Mouse (Mus musculus) cerebellum, adult 9-10 months (tissue): Measurements from ENCODE around the gene Spata25.
"Not testable (repeated sequence)": the region's sequence is repeated elsewhere in the genome, so short reads cannot be mapped to it uniquely, and the experiment has no call there.

Experiments
- DNase-seq: peaks from one replicate; pipeline ENCODE4 v3.0.0; 2022

Gene Spata25

GRCm38 (mm10) chr2:164804533-164805331 is 23.6 kb downstream of the Spata25 start, which contains the start of the genes Acot8 and Zswim3:
Acot8 (minus strand) TSS chr2:164804882.
Zswim3 (plus strand) TSS chr2:164805098.
- peak; percentile 99 for DNase-seq

- no peak for DNase-seq
Observed at GRCm38 (mm10) chr2:164803921-164804313, 24.4 kb downstream of the Spata25 start.

- no peak for DNase-seq
Observed at GRCm38 (mm10) chr2:164803201-164803920, 25.0 kb downstream of the Spata25 start.

- DNase-seq: no peak
Observed at GRCm38 (mm10) chr2:164800252-164801004, 27.9 kb downstream of the Spata25 start.

- DNase-seq: not testable (repeated sequence)
Observed at GRCm38 (mm10) chr2:164798554-164798953, 29.8 kb downstream of the Spata25 start.

GRCm38 (mm10) chr2:164795868-164796267 is 32.5 kb downstream of the Spata25 start:
- no peak for DNase-seq

GRCm38 (mm10) chr2:164794293-164794692 is 34.0 kb downstream of the Spata25 start:
- peak; percentile 91 for DNase-seq

GRCm38 (mm10) chr2:164793772-164794171 is 34.6 kb downstream of the Spata25 start:
- DNase-seq: no peak

- peak; percentile 88 for DNase-seq
Observed at GRCm38 (mm10) chr2:164793236-164793635, 35.1 kb downstream of the Spata25 start.

- DNase-seq: no peak
Observed at GRCm38 (mm10) chr2:164792400-164793190, 35.7 kb downstream of the Spata25 start.

GRCm38 (mm10) chr2:164791841-164792261 is 36.5 kb downstream of the Spata25 start:
- peak; percentile 63 for DNase-seq

GRCm38 (mm10) chr2:164790451-164790850 is 37.9 kb downstream of the Spata25 start:
- DNase-seq: no peak

- no peak for DNase-seq
Observed at GRCm38 (mm10) chr2:164788411-164788810, 39.9 kb downstream of the Spata25 start.

GRCm38 (mm10) chr2:164787779-164788178 is 40.6 kb downstream of the Spata25 start:
- peak; percentile 50 for DNase-seq

GRCm38 (mm10) chr2:164787032-164787431 is 41.3 kb downstream of the Spata25 start:
- DNase-seq: no peak

- DNase-seq: no peak
Observed at GRCm38 (mm10) chr2:164786388-164786885, 41.9 kb downstream of the Spata25 start.

GRCm38 (mm10) chr2:164785481-164786387 is 42.6 kb downstream of the Spata25 start, which contains the start of gene Snx21:
Snx21 (plus strand) TSS chr2:164785823.
- peak; percentile 93 for DNase-seq

- DNase-seq: no peak
Observed at GRCm38 (mm10) chr2:164784869-164785420, 43.4 kb downstream of the Spata25 start.

- DNase-seq: no peak
Observed at GRCm38 (mm10) chr2:164783926-164784581, 44.3 kb downstream of the Spata25 start.

- no peak for DNase-seq
Observed at GRCm38 (mm10) chr2:164781876-164782275, 46.5 kb downstream of the Spata25 start.
